In genomic region chr15:78913632-78914090, GRCm38 (mm10) we compare ENCODE assay signal across 8 mouse cellular contexts. TPM values are rescaled to one million over a fixed set of nuclear protein-coding genes. Genes with fewer than 3 reads are reported as not detected.
DNase-seq lines count a peak whose midpoint lies in the region; ATAC-seq and TF ChIP-seq lines count a peak whose summit lies in the region.

Gene Pdxp, plus strand, starts transcription at chr15:78913919.

- H3K36me3 ChIP-seq in embryonic facial prominence, embryonic 11.5 days (replicated peaks; ENCODE audit: control insufficient read depth, insufficient read depth, low read depth, low read length): no peaks in the 10 kb centered on the region; the same call in 1 of the 2 replicates
- peaks cover 3% of the 10 kb centered on the region; the same call in 1 of the 2 replicates for H3K36me3 ChIP-seq in intestine, postnatal 0 days (ENCODE audit: control insufficient read depth, insufficient read depth)
- peaks cover 4% of the 10 kb centered on the region; the same call in 1 of the 2 replicates for H3K36me3 ChIP-seq in midbrain, embryonic 11.5 days (ENCODE audit: control insufficient read depth, insufficient read depth, low read length)

- intact Hi-C loops in left cerebral cortex, postnatal 36 days (cut with DNase I): loop anchor here (2.0 kb wide), 2 partner anchors 17 to 157 kb away; no protein-coding TSS in a partner anchor

- no peak for TF ChIP-seq CTCF in intestine, postnatal 0 days (IDR thresholded peaks at IDR 0.05; ENCODE audit: low read depth)

- H3K4me1 ChIP-seq in embryonic facial prominence, embryonic 11.5 days (ENCODE audit: control insufficient read depth, insufficient read depth, low read length): peaks cover 11% of the 10 kb centered on the region
- H3K4me1 ChIP-seq in intestine, postnatal 0 days (replicated peaks; ENCODE audit: control insufficient read depth, insufficient read depth, low read length): 0 out of 2 replicates have a peak, but pooled peaks cover 4% of the 10 kb centered on the region
- H3K4me1 ChIP-seq in midbrain, embryonic 11.5 days (ENCODE audit: control insufficient read depth, insufficient read depth, low read length): peaks cover 23% of the 10 kb centered on the region

- peak; percentile 99 for DNase-seq in 3T3-L1 (ENCODE audit: low read depth, low spot score)
- DNase-seq in adrenal gland, postnatal 25 days: peak; percentile 93
- peak; percentile 99 for DNase-seq in embryonic facial prominence, embryonic 11.5 days (ENCODE audit: low spot score)
- DNase-seq in left cerebral cortex, postnatal 36 days (ENCODE audit: low spot score in 2 of 2): peak; percentile 95 to 96
- peak; percentile 99 for DNase-seq in midbrain, embryonic 11.5 days (ENCODE audit: low spot score, missing footprints)
- DNase-seq in right cerebral cortex, postnatal 4 days: peak; percentile 96

- H3K9me3 ChIP-seq in embryonic facial prominence, embryonic 11.5 days (replicated peaks; ENCODE audit: control insufficient read depth, low read length): no peaks in the 10 kb centered on the region
- no peaks in the 10 kb centered on the region for H3K9me3 ChIP-seq in intestine, postnatal 0 days (ENCODE audit: control insufficient read depth)
- H3K9me3 ChIP-seq in midbrain, embryonic 11.5 days (ENCODE audit: control insufficient read depth, low read length): no peaks in the 10 kb centered on the region

- ATAC-seq in embryonic facial prominence, embryonic 11.5 days (replicated peaks; ENCODE audit: insufficient number of reproducible peaks, low FRiP score, low TSS enrichment, low read depth): peak; percentile 88
- peak; percentile 85 for ATAC-seq in granulocyte monocyte progenitor cell, adult 5-6 weeks (replicated peaks; ENCODE audit: poor library complexity, severe bottlenecking)
- peak; percentile 88 for ATAC-seq in intestine, postnatal 0 days
- ATAC-seq in midbrain, embryonic 11.5 days (ENCODE audit: low FRiP score): peak; percentile 94

- H3K27me3 ChIP-seq in embryonic facial prominence, embryonic 11.5 days (ENCODE audit: control insufficient read depth, insufficient read depth, low read length): no peaks in the 10 kb centered on the region
- H3K27me3 ChIP-seq in intestine, postnatal 0 days (replicated peaks; ENCODE audit: control insufficient read depth, insufficient read depth, low read length): peaks cover 7% of the 10 kb centered on the region; the same call in 1 of the 2 replicates
- H3K27me3 ChIP-seq in midbrain, embryonic 11.5 days (ENCODE audit: control insufficient read depth, insufficient read depth, low read length): no peaks in the 10 kb centered on the region

- under 1% methylated on average over 51 of the region's 51 CpGs for WGBS in embryonic facial prominence, embryonic 11.5 days
- under 1% methylated on average over 51 of the region's 51 CpGs for WGBS in intestine, postnatal 0 days
- under 1% methylated on average over 51 of the region's 51 CpGs for WGBS in midbrain, embryonic 11.5 days

- H3K4me3 ChIP-seq in embryonic facial prominence, embryonic 11.5 days (ENCODE audit: low read depth, low read length): peak within 1 kb of the TSS; percentile 81
- H3K4me3 ChIP-seq in intestine, postnatal 0 days (ENCODE audit: low read depth, low read length): peak within 1 kb of the TSS; percentile 45
- H3K4me3 ChIP-seq in midbrain, embryonic 11.5 days (ENCODE audit: low read depth, low read length): peak within 1 kb of the TSS; percentile 60

- H3K27ac ChIP-seq in embryonic facial prominence, embryonic 11.5 days (replicated peaks; ENCODE audit: low read depth, low read length): peak within 1 kb of the TSS; percentile 82
- H3K27ac ChIP-seq in intestine, postnatal 0 days (ENCODE audit: low read depth, low read length): no peak within 1 kb of the TSS; the same call in 1 of the 2 replicates
- peak within 1 kb of the TSS; percentile 84 for H3K27ac ChIP-seq in midbrain, embryonic 11.5 days (ENCODE audit: low read depth, low read length)

- H3K4me2 ChIP-seq in embryonic facial prominence, embryonic 11.5 days (ENCODE audit: low read depth, low read length): peak within 1 kb of the TSS; percentile 94
- H3K4me2 ChIP-seq in intestine, postnatal 0 days (replicated peaks; ENCODE audit: low read depth): peak within 1 kb of the TSS; percentile 83
- peak within 1 kb of the TSS; percentile 90 for H3K4me2 ChIP-seq in midbrain, embryonic 11.5 days

- H3K9ac ChIP-seq in embryonic facial prominence, embryonic 11.5 days (replicated peaks; ENCODE audit: low read length): peak within 1 kb of the TSS; percentile 86
- H3K9ac ChIP-seq in intestine, postnatal 0 days (ENCODE audit: low read depth, low read length): peak within 1 kb of the TSS; percentile 28
- peak within 1 kb of the TSS; percentile 70 for H3K9ac ChIP-seq in midbrain, embryonic 11.5 days (ENCODE audit: low read length)

RNA-seq across cellular contexts. Expression of gene Pdxp, which starts in this region (rescaled TPM):
- total RNA-seq in adrenal gland, postnatal 25 days (2021): 5.0 and 6.0 TPM in 2 replicates
- 32.9 and 35.7 TPM in 2 replicates for polyA plus RNA-seq in embryonic facial prominence, embryonic 11.5 days (2014; fragmentation: Nextera tagmentation; extraction: Ambion mirVana)
- 10.6 and 19.8 TPM in 2 replicates for total RNA-seq in granulocyte monocyte progenitor cell, adult 5-6 weeks (2014; fragmentation: Nextera tagmentation)
- total RNA-seq in granulocyte monocyte progenitor cell, adult 5-6 weeks (2017): 4.0 and 6.4 TPM in 2 replicates
- 3.3 and 4.2 TPM in 2 replicates for polyA plus RNA-seq in intestine, postnatal 0 days (2015; fragmentation: Nextera tagmentation; extraction: Ambion mirVana)
- total RNA-seq in left cerebral cortex, postnatal 36 days (2021): 100 to 1,000 TPM; 159 to 192 TPM
- 32.6 and 33.8 TPM in 2 replicates for polyA plus RNA-seq in midbrain, embryonic 11.5 days (2014; fragmentation: Nextera tagmentation; extraction: Ambion mirVana)

Comparison
In these comparisons a context has a peak if more than half of its experiments do, and no peak if none do; other contexts are left out.
1. RNA of gene Pdxp (total RNA-seq): 159 to 192 TPM in left cerebral cortex, postnatal 36 days; 4.0 to 19.8 TPM in granulocyte monocyte progenitor cell, adult 5-6 weeks and 5.0 to 6.0 TPM in adrenal gland, postnatal 25 days; every median in the first group is over 4 times any median in the second.
2. H3K9ac ChIP-seq: peak in every context shown above with its lines; median percentile 86 in embryonic facial prominence, embryonic 11.5 days; 70 in midbrain, embryonic 11.5 days; 28 in intestine, postnatal 0 days.
3. Peak in every context shown above with its lines, with median percentiles within 50 percentile points of each other: DNase-seq, ATAC-seq, H3K4me2 ChIP-seq and H3K4me3 ChIP-seq.